Mouse (Mus musculus) liver, adult 2 months (tissue): Measurements from ENCODE around the gene Gpr153. TPM values are rescaled to one million over a fixed set of nuclear protein-coding genes. Genes with fewer than 3 reads are reported as not detected.

Source experiments
- DNase-seq: peaks from one replicate; pipeline ENCODE4 v3.0.0-alpha.2; 2011; ENCODE audit warnings: low read depth, low spot score; ENCODE audit errors: extremely low read depth
- H3K27ac ChIP-seq: fragments of 200-500 bp; replicated peaks from 2 replicates; pipeline ENCODE4 v1.5.1; 2012; ENCODE audit warnings: low read depth, mild to moderate bottlenecking, control low read depth, inconsistent platforms, low read length; ENCODE audit not compliant: insufficient read depth
- H3K27me3 ChIP-seq: fragments of 200-500 bp; 2 replicates; pipeline ENCODE4 v1.6.1; 2012; ENCODE audit warnings: mild to moderate bottlenecking, moderate library complexity, low read length, inconsistent platforms; ENCODE audit not compliant: control insufficient read depth, insufficient read depth
- H3K36me3 ChIP-seq: fragments of 200-500 bp; 2 replicates; pipeline ENCODE4 v1.6.1; 2012; ENCODE audit warnings: low read length, inconsistent platforms; ENCODE audit not compliant: control insufficient read depth, insufficient read depth
- H3K4me1 ChIP-seq: fragments of 200-500 bp; 2 replicates; pipeline ENCODE4 v1.6.1; 2011; ENCODE audit warnings: low read length; ENCODE audit not compliant: control insufficient read depth, insufficient read depth
- H3K4me3 ChIP-seq: fragments of 200-500 bp; 2 replicates; pipeline ENCODE4 v1.5.1; 2011; ENCODE audit warnings: low read depth, mild to moderate bottlenecking, control low read depth, low read length, moderate library complexity; ENCODE audit not compliant: insufficient read depth
- H3K79me2 ChIP-seq: fragments of 200-500 bp; 2 replicates; pipeline ENCODE4 v1.6.1; 2012; ENCODE audit warnings: inconsistent platforms, mild to moderate bottlenecking, low read length, moderate library complexity; ENCODE audit not compliant: control insufficient read depth, insufficient read depth
- H3K9ac ChIP-seq: fragments of 200-500 bp; 2 replicates; pipeline ENCODE4 v1.6.1; 2012; ENCODE audit warnings: low read depth, mild to moderate bottlenecking, control low read depth, inconsistent platforms, low read length
- CTCF ChIP-seq: fragments of 200-500 bp; IDR thresholded peaks from 2 replicates; pipeline ENCODE4 v1.5.1; 2011; ENCODE audit warnings: low read depth, low read length, control low read depth
- POLR2A ChIP-seq: fragments of 200-500 bp; IDR thresholded peaks from 2 replicates; pipeline ENCODE4 v1.6.1; 2011; ENCODE audit warnings: low read length, control low read depth; ENCODE audit not compliant: insufficient read depth; ENCODE audit errors: extremely low read depth
- WGBS: fragments of 180-500 bp; shearing (Covaris S2); methylation state at CpG from one replicate; pipeline ENCODE4 v1.1.7; 2018; 5-methylcytosine and 5-hydroxymethylcytosine counted together
- polyA plus RNA-seq: library from polyadenylated mRNA; depleted of rRNA; stranded (reverse); fragments of >200 nt; gene quantifications from 2 replicates; pipeline ENCODE4 v1.2.3, GENCODE M21; 2012
- total RNA-seq: library from RNA; depleted of rRNA; stranded (reverse); fragments of >200 nt; gene quantifications from 2 replicates; pipeline ENCODE4 v1.2.3, GENCODE M21; 2014

Gpr153 gene
- total and polyA plus RNA-seq, 2 experiments = 0.46 to 1.1 TPM

DNA sequence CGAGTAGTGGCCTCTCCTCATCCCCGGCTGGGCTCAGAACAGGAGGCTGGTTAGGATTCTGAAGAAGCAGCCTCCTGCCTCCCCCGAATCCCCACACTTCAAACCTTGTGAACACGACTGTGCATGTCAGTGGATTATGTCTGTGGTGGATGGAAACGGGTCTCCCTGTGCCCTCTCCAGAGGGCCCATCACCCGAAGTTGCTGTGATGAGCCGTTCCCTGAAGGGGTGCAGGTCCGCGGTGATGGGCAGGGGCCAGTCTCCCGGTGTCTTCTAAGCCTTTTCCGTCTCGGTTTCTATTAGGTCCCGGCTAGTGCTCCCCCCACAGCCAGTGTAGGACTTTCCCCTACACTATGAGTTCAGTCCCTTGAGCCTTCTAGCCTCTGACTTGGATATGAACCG is 24.8 kb downstream of the Gpr153 start:
- DNase-seq = no peak
- no peak overlapping the region for H3K9ac ChIP-seq

DNA sequence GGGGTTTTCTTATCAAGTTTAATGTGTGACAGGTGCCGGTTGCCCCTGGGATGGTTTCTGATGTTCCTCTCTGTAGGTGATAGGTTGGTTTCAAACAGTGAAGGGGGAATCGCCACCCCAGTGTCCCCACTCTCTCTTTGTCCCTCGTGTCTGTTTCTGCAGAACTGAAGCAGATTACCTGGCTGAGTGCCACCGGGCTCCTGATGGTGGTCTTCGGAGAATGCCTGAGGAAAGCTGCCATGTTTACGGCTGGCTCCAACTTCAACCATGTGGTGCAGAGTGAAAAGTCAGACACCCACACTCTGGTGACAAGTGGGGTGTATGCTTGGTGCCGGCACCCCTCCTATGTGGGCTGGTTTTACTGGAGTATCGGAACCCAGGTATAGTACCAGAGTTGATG is 26.3 kb downstream of the Gpr153 start:
- H3K36me3 ChIP-seq = peaks cover 9% of the 10 kb centered on the region; the same call in 1 of the 2 replicates
- H3K79me2 ChIP-seq = peaks cover 8% of the 10 kb centered on the region
- WGBS = 96% methylated on average over 8 of the region's 8 CpGs
- TF ChIP-seq CTCF (no peak), POLR2A (no peak)
- H3K4me3 ChIP-seq = no peak overlapping the region
- H3K27me3 ChIP-seq = no peaks in the 10 kb centered on the region
- no peak overlapping the region for H3K9ac ChIP-seq
- DNase-seq = no peak
- peaks cover 8% of the 10 kb centered on the region for H3K4me1 ChIP-seq
- H3K27ac ChIP-seq = no peak overlapping the region

More for the DNA sequence above, 24.8 kb downstream of the Gpr153 start:
- peaks cover 8% of the 10 kb centered on the region for H3K79me2 ChIP-seq
- TF ChIP-seq CTCF (no peak), POLR2A (no peak)
- H3K27ac ChIP-seq = no peak overlapping the region
- H3K4me3 ChIP-seq = no peak overlapping the region
- 88% methylated on average over 14 of the region's 14 CpGs for WGBS
- H3K4me1 ChIP-seq = peaks cover 8% of the 10 kb centered on the region
- H3K27me3 ChIP-seq = no peaks in the 10 kb centered on the region
- peaks cover 9% of the 10 kb centered on the region; the same call in 1 of the 2 replicates for H3K36me3 ChIP-seq

DNA sequence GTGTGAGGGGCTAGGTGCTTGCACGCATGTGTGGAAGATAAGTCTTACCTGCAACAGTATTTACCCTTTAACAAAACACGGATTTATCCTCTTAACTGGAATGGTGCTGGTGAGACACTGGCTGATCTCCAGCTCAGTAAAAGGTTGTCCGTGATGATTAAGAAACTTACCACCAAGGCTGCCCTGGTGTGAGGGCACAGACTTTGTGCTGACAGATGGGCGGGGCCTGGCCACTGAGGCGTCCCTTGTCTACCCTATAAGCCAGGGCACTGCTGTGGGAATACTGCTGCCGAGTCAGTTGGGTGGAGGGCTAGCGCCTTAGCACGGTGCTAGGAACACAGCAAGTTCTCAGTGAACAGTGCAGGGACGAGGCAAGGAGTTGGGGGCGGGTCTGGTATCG is 28.0 kb downstream of the Gpr153 start:
- no peak overlapping the region for H3K4me3 ChIP-seq
- no peaks in the 10 kb centered on the region for H3K27me3 ChIP-seq
- 79% methylated on average over 11 of the region's 11 CpGs for WGBS
- peak; percentile 61 for DNase-seq
- H3K9ac ChIP-seq = no peak overlapping the region
- TF ChIP-seq POLR2A (no peak), CTCF (no peak)
- peaks cover 6% of the 10 kb centered on the region for H3K4me1 ChIP-seq
- H3K27ac ChIP-seq = no peak overlapping the region
- H3K79me2 ChIP-seq = peaks cover 8% of the 10 kb centered on the region
- H3K36me3 ChIP-seq = peaks cover 9% of the 10 kb centered on the region; the same call in 1 of the 2 replicates

DNA sequence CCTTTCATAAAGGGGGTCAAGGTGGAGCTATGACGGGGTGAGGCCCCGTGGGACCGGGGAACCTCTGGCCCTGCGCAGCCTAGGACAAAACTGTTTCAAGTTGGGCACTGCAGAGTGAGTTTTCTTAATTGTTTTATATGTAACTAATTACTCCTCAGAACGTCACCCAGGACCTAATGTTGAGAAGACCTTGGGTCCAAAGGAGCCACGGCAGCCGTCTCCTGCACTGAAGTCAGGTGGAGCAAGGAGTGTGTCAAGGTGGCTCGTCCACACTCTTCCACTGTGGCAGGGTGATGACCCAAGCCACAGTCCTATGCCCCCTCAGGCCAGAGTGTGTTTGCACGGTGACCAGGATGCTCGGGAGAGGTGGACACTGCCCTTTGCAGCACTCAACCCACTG is 29.1 kb downstream of the Gpr153 start:
- Histone ChIP-seq H3K27me3 (no peaks in the 10 kb centered on the region), H3K36me3 (peaks cover 9% of the 10 kb centered on the region; the same call in 1 of the 2 replicates), H3K4me1 (0 out of 2 replicates have a peak, but pooled peaks cover 3% of the 10 kb centered on the region), H3K79me2 (no peaks in the 10 kb centered on the region), H3K4me3 (no peak overlapping the region), H3K9ac (no peak overlapping the region), H3K27ac (no peak overlapping the region)
- 80% methylated on average over 10 of the region's 10 CpGs for WGBS
- TF ChIP-seq POLR2A (no peak), CTCF (no peak)
- no peak for DNase-seq

DNA sequence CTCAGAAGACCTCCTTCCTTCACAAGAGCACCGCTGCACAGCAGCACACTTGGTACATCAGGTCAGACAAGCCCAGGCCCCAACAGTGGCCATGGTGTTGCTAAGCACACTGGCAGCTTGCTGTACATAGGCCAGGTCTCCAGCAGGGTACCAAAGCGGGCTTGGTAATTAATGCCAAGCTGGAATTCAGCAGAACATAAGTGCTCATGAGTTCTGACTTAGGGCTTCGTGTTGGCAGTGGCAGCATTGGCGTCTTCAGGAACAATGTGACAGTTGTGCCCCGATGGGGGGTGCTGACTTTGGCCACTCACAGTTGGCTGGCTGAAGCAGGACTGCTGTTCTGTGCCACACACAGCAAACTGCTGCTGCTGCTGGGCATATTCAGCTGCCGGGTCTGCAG is 30.7 kb downstream of the Gpr153 start:
- H3K4me3 ChIP-seq = no peak overlapping the region
- no peak for DNase-seq
- 93% methylated on average over 6 of the region's 6 CpGs for WGBS
- TF ChIP-seq CTCF (no peak), POLR2A (no peak)
- H3K27me3 ChIP-seq = no peaks in the 10 kb centered on the region
- H3K36me3 ChIP-seq = peaks cover 9% of the 10 kb centered on the region; the same call in 1 of the 2 replicates
- no peak overlapping the region for H3K9ac ChIP-seq
- H3K27ac ChIP-seq = no peak overlapping the region
- no peaks in the 10 kb centered on the region for H3K79me2 ChIP-seq
- H3K4me1 ChIP-seq = no peaks in the 10 kb centered on the region

DNA sequence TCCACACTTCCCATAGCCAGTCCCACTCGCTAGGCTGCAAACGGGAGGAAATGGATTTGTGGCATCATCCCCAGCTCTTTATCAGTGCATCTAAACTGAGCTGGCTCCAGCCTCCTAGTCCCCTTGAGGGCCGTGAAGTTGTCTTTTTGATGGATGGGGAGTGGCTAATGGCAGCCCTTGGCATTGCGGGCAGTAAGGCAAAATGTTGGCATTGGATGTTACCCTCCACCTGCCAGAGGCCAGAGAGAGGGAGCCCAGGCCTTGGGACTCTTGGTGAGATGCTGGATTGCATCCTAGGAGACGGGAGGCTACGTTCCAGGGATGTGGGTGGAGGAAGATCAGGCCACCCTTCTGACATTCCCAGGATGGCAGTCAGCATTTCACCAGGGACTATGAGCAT is 32.0 kb downstream of the Gpr153 start:
- Histone ChIP-seq H3K79me2 (no peaks in the 10 kb centered on the region), H3K4me3 (no peak overlapping the region), H3K27ac (no peak overlapping the region), H3K9ac (no peak overlapping the region), H3K4me1 (no peaks in the 10 kb centered on the region), H3K36me3 (peaks cover 3% of the 10 kb centered on the region; the same call in 1 of the 2 replicates), H3K27me3 (no peaks in the 10 kb centered on the region)
- no peak for DNase-seq
- TF ChIP-seq POLR2A (no peak), CTCF (no peak)
- WGBS = 82% methylated on average over 6 of the region's 6 CpGs
